Mouse (Mus musculus) stomach, embryonic 16.5 days (tissue): ENCODE results near the gene Ggt5. TPM values are rescaled to one million over a fixed set of nuclear protein-coding genes. Genes with fewer than 3 reads are reported as not detected.

Experiments used
- ATAC-seq: fragments of 200-750 bp; cut with Nextera tagmentation; 2 replicates; pipeline ENCODE4 v1.8.0; 2017; ENCODE audit warnings: moderate number of reproducible peaks, moderate TSS enrichment; ENCODE audit not compliant: insufficient read depth, low FRiP score
- H3K27ac ChIP-seq: fragments of 300-500 bp; sonication (generic); 2 replicates; pipeline ENCODE4 v1.5.1; 2014; ENCODE audit warnings: low read length
- H3K27me3 ChIP-seq: fragments of 300-500 bp; sonication (generic); 2 replicates; pipeline ENCODE4 v1.6.1; 2014; ENCODE audit warnings: low read length, control low read depth, mixed read lengths; ENCODE audit not compliant: control insufficient read depth, insufficient read depth
- H3K36me3 ChIP-seq: fragments of 300-500 bp; sonication (generic); 2 replicates; pipeline ENCODE4 v1.6.1; 2014; ENCODE audit warnings: low read length; ENCODE audit not compliant: control insufficient read depth, insufficient read depth
- H3K4me1 ChIP-seq: fragments of 300-500 bp; sonication (generic); 2 replicates; pipeline ENCODE4 v1.6.1; 2014; ENCODE audit warnings: low read length, control low read depth, mixed read lengths; ENCODE audit not compliant: control insufficient read depth, insufficient read depth
- H3K4me2 ChIP-seq: fragments of 300-500 bp; sonication (generic); 2 replicates; pipeline ENCODE4 v1.6.1; 2014; ENCODE audit warnings: low read depth, low read length, mixed read lengths
- H3K4me3 ChIP-seq: fragments of 300-500 bp; sonication (generic); replicated peaks from 2 replicates; pipeline ENCODE4 v1.5.1; 2014; ENCODE audit warnings: mild to moderate bottlenecking, low read length
- H3K9ac ChIP-seq: fragments of 300-500 bp; sonication (generic); 2 replicates; pipeline ENCODE4 v1.6.1; 2014; ENCODE audit warnings: low read length
- H3K9me3 ChIP-seq: fragments of 300-500 bp; sonication (generic); replicated peaks from 2 replicates; pipeline ENCODE4 v1.6.1; 2016; ENCODE audit warnings: low read length, control low read depth; ENCODE audit not compliant: control insufficient read depth
- WGBS: fragments of 180-500 bp; shearing (Covaris S2); extraction: QIAGEN DNeasy Blood & Tissue Kit; methylation state at CpG from one replicate; pipeline ENCODE4 v1.1.7; 2014; 5-methylcytosine and 5-hydroxymethylcytosine counted together
- polyA plus RNA-seq: library from polyadenylated mRNA; unstranded; fragments of >200 nt; fragmentation: Nextera tagmentation; extraction: Ambion mirVana; gene quantifications from 2 replicates; pipeline ENCODE4 v1.2.1, GENCODE M21; 2015

The Ggt5 gene
- polyA plus RNA-seq = 4.3 and 6.5 TPM in 2 replicates

GRCm38 (mm10) chr10:75589129-75589528 lies at the start of gene Ggt5:
Gene Ggt5 (plus strand): TSS chr10:75589340.
- Histone ChIP-seq H3K36me3 (no peaks in the 10 kb centered on the region), H3K4me2 (peak within 1 kb of the TSS; percentile 46), H3K27ac (peak within 1 kb of the TSS; percentile 64), H3K9me3 (no peaks in the 10 kb centered on the region), H3K4me1 (peaks cover 33% of the 10 kb centered on the region), H3K27me3 (no peaks in the 10 kb centered on the region; the same call in 1 of the 2 replicates), H3K9ac (peak within 1 kb of the TSS; percentile 54), H3K4me3 (peak within 1 kb of the TSS; percentile 27)
- 8% methylated on average over 5 of the region's 5 CpGs for WGBS
- ATAC-seq = peak; percentile 26; the same call in 1 of the 2 replicates

GRCm38 (mm10) chr10:75547901-75548300 lies 41.2 kb upstream of the Ggt5 start:
- WGBS = 44% methylated on average over 7 of the region's 7 CpGs
- Histone ChIP-seq H3K27ac (no peak overlapping the region), H3K4me2 (peak overlapping the region; percentile 1; the same call in 1 of the 2 replicates), H3K9ac (no peak overlapping the region), H3K36me3 (no peaks in the 10 kb centered on the region), H3K4me3 (no peak overlapping the region), H3K4me1 (peaks cover 10% of the 10 kb centered on the region), H3K27me3 (no peaks in the 10 kb centered on the region), H3K9me3 (peaks cover 5% of the 10 kb centered on the region; the same call in 1 of the 2 replicates)
- no peak; the same call in 1 of the 2 replicates for ATAC-seq

GRCm38 (mm10) chr10:75548486-75548885 lies 40.7 kb upstream of the Ggt5 start:
- 33% methylated on average over 14 of the region's 14 CpGs for WGBS
- no peaks in the 10 kb centered on the region for H3K36me3 ChIP-seq
- peaks cover 5% of the 10 kb centered on the region; the same call in 1 of the 2 replicates for H3K9me3 ChIP-seq
- H3K4me2 ChIP-seq = peak overlapping the region; percentile 1; the same call in 1 of the 2 replicates
- H3K4me3 ChIP-seq = no peak overlapping the region
- no peaks in the 10 kb centered on the region for H3K27me3 ChIP-seq
- peaks cover 10% of the 10 kb centered on the region for H3K4me1 ChIP-seq
- peak; percentile 49; the same call in 1 of the 2 replicates for ATAC-seq
- H3K27ac ChIP-seq = no peak overlapping the region
- no peak overlapping the region for H3K9ac ChIP-seq

GRCm38 (mm10) chr10:75549886-75550285 lies 39.3 kb upstream of the Ggt5 start:
- no peak overlapping the region for H3K9ac ChIP-seq
- 43% methylated on average over 7 of the region's 7 CpGs for WGBS
- H3K4me1 ChIP-seq = peaks cover 10% of the 10 kb centered on the region
- no peak overlapping the region for H3K4me2 ChIP-seq
- no peak overlapping the region for H3K27ac ChIP-seq
- H3K27me3 ChIP-seq = no peaks in the 10 kb centered on the region
- ATAC-seq = no peak
- H3K9me3 ChIP-seq = peaks cover 5% of the 10 kb centered on the region; the same call in 1 of the 2 replicates
- no peak overlapping the region for H3K4me3 ChIP-seq
- H3K36me3 ChIP-seq = no peaks in the 10 kb centered on the region

GRCm38 (mm10) chr10:75551175-75551574 lies 38.0 kb upstream of the Ggt5 start:
- Histone ChIP-seq H3K4me3 (no peak overlapping the region), H3K4me1 (peaks cover 10% of the 10 kb centered on the region), H3K27me3 (no peaks in the 10 kb centered on the region), H3K4me2 (peak overlapping the region; percentile 36), H3K36me3 (no peaks in the 10 kb centered on the region), H3K9ac (no peak overlapping the region), H3K9me3 (no peaks in the 10 kb centered on the region), H3K27ac (no peak overlapping the region)
- no peak for ATAC-seq
- 21% methylated on average over 12 of the region's 12 CpGs for WGBS

GRCm38 (mm10) chr10:75552106-75552505 lies 37.0 kb upstream of the Ggt5 start:
- Histone ChIP-seq H3K4me1 (peaks cover 10% of the 10 kb centered on the region), H3K4me2 (no peak overlapping the region), H3K27ac (no peak overlapping the region), H3K36me3 (no peaks in the 10 kb centered on the region), H3K9me3 (no peaks in the 10 kb centered on the region), H3K9ac (no peak overlapping the region), H3K27me3 (no peaks in the 10 kb centered on the region), H3K4me3 (no peak overlapping the region)
- WGBS = 61% methylated on average over 2 of the region's 2 CpGs
- 0 out of 2 replicates have a peak, but pooled peaks have one; percentile 6 for ATAC-seq

GRCm38 (mm10) chr10:75552701-75553450 lies 36.3 kb upstream of the Ggt5 start:
- Histone ChIP-seq H3K9ac (no peak overlapping the region), H3K4me3 (no peak overlapping the region), H3K4me1 (peaks cover 10% of the 10 kb centered on the region), H3K27me3 (no peaks in the 10 kb centered on the region), H3K4me2 (no peak overlapping the region), H3K36me3 (no peaks in the 10 kb centered on the region), H3K9me3 (no peaks in the 10 kb centered on the region), H3K27ac (no peak overlapping the region)
- WGBS = 63% methylated on average over 13 of the region's 13 CpGs
- no peak for ATAC-seq

GRCm38 (mm10) chr10:75554090-75554489 lies 35.0 kb upstream of the Ggt5 start:
- H3K27ac ChIP-seq = no peak overlapping the region
- H3K4me3 ChIP-seq = no peak overlapping the region
- peaks cover 9% of the 10 kb centered on the region for H3K27me3 ChIP-seq
- H3K4me1 ChIP-seq = peaks cover 8% of the 10 kb centered on the region
- 90% methylated on average over 8 of the region's 8 CpGs for WGBS
- ATAC-seq = no peak
- H3K9ac ChIP-seq = no peak overlapping the region
- no peak overlapping the region for H3K4me2 ChIP-seq
- no peaks in the 10 kb centered on the region for H3K9me3 ChIP-seq
- no peaks in the 10 kb centered on the region for H3K36me3 ChIP-seq

GRCm38 (mm10) chr10:75555557-75555956 lies 33.6 kb upstream of the Ggt5 start:
- Histone ChIP-seq H3K27me3 (peaks cover 23% of the 10 kb centered on the region), H3K9ac (no peak overlapping the region), H3K4me1 (peaks cover 15% of the 10 kb centered on the region), H3K4me3 (no peak overlapping the region), H3K9me3 (no peaks in the 10 kb centered on the region), H3K4me2 (no peak overlapping the region), H3K27ac (no peak overlapping the region), H3K36me3 (no peaks in the 10 kb centered on the region)
- ATAC-seq = no peak
- WGBS = 81% methylated on average over 6 of the region's 6 CpGs
